Mouse (Mus musculus) stomach, postnatal 0 days (tissue): ENCODE results near the gene Rps6ka3. TPM values are rescaled to one million over a fixed set of nuclear protein-coding genes. Genes with fewer than 3 reads are reported as not detected.
A peak's percentile ranks its signal among the peaks of the same experiment; 100 is the strongest.

ENCODE experiments used
- ATAC-seq: fragments of 200-750 bp; cut with Nextera tagmentation; 2 replicates; pipeline ENCODE4 v1.8.0; 2017; ENCODE audit not compliant: low FRiP score, low TSS enrichment
- DNase-seq: peaks from one replicate; pipeline ENCODE4 v3.0.0-alpha.2; 2016; ENCODE audit warnings: low spot score
- H3K27ac ChIP-seq: fragments of 300-500 bp; sonication (generic); replicated peaks from 2 replicates; pipeline ENCODE4 v1.5.1; 2014; ENCODE audit warnings: mild to moderate bottlenecking, control low read depth
- H3K27me3 ChIP-seq: fragments of 300-500 bp; sonication (generic); 2 replicates; pipeline ENCODE4 v1.6.1; 2014; ENCODE audit warnings: low read length; ENCODE audit not compliant: control insufficient read depth, insufficient read depth
- H3K36me3 ChIP-seq: fragments of 300-500 bp; sonication (generic); 2 replicates; pipeline ENCODE4 v1.6.1; 2014; ENCODE audit warnings: low read length, mixed read lengths; ENCODE audit not compliant: control insufficient read depth, insufficient read depth
- H3K4me1 ChIP-seq: fragments of 300-500 bp; sonication (generic); replicated peaks from 2 replicates; pipeline ENCODE4 v1.6.1; 2014; ENCODE audit warnings: antibody characterized with exemption; ENCODE audit not compliant: control insufficient read depth, insufficient read depth
- H3K4me2 ChIP-seq: fragments of 300-500 bp; sonication (generic); replicated peaks from 2 replicates; pipeline ENCODE4 v1.6.1; 2014; ENCODE audit warnings: low read depth, mild to moderate bottlenecking, control low read depth, moderate library complexity
- H3K4me3 ChIP-seq: fragments of 300-500 bp; sonication (generic); 2 replicates; pipeline ENCODE4 v1.5.1; 2014; ENCODE audit warnings: low read depth, low read length, control low read depth
- H3K9ac ChIP-seq: fragments of 300-500 bp; sonication (generic); 2 replicates; pipeline ENCODE4 v1.6.1; 2014; ENCODE audit warnings: mild to moderate bottlenecking, low read length, control low read depth, mixed read lengths
- H3K9me3 ChIP-seq: fragments of 300-500 bp; sonication (generic); 2 replicates; pipeline ENCODE4 v1.6.1; 2016; ENCODE audit warnings: low read length; ENCODE audit not compliant: control insufficient read depth
- CTCF ChIP-seq: IDR thresholded peaks from 2 replicates; pipeline ENCODE4 v1.5.1; 2016; ENCODE audit warnings: antibody characterized with exemption, low read depth, mild to moderate bottlenecking, moderate library complexity
- EP300 ChIP-seq: optimal IDR thresholded peaks from 2 replicates; pipeline ENCODE3; 2016; ENCODE audit warnings: antibody characterized with exemption
- WGBS: fragments of 180-500 bp; shearing (Covaris S2); extraction: QIAGEN DNeasy Blood & Tissue Kit; methylation state at CpG from one replicate; pipeline ENCODE4 v1.1.7; 2014; 5-methylcytosine and 5-hydroxymethylcytosine counted together
- polyA plus RNA-seq: library from polyadenylated mRNA; unstranded; fragments of >200 nt; fragmentation: Nextera tagmentation; extraction: Ambion mirVana; gene quantifications from 2 replicates; pipeline ENCODE4 v1.2.1, GENCODE M21; 2015

Gene Rps6ka3
- polyA plus RNA-seq, 1 experiment from 2014 or later, result 3.7 TPM

DNA sequence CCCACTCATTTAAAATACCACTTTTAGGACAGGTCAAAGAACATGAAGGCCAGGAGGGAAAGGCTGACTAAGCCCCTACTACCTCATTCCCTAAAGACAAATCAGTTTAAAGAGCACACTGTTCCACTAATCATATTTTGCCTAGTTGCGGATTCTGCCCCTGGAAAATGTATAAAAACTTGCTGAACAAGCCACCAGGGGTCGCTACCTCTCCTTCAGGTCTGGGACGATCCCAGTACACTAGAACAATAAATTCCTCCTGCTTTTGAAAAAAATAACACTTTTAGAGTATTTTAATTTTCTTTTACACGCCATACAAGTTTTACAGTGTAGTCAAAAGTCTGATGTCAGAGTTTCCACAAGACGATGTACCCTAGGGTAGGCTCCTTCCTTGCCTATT, 76.7 kb downstream of the Rps6ka3 start:
- no peak overlapping the region for H3K27ac ChIP-seq
- no peak overlapping the region for H3K9ac ChIP-seq
- H3K9me3 ChIP-seq, result no peaks in the 10 kb centered on the region
- WGBS, result 59% methylated on average over 5 of the region's 5 CpGs
- H3K4me1 ChIP-seq, result no peaks in the 10 kb centered on the region
- ATAC-seq (no peak), DNase-seq (no peak)
- no peak overlapping the region for H3K4me2 ChIP-seq
- TF ChIP-seq EP300, result no peak
- TF ChIP-seq CTCF, result peak; percentile 41
- H3K4me3 ChIP-seq, result no peak overlapping the region
- H3K27me3 ChIP-seq, result no peaks in the 10 kb centered on the region
- H3K36me3 ChIP-seq, result no peaks in the 10 kb centered on the region

DNA sequence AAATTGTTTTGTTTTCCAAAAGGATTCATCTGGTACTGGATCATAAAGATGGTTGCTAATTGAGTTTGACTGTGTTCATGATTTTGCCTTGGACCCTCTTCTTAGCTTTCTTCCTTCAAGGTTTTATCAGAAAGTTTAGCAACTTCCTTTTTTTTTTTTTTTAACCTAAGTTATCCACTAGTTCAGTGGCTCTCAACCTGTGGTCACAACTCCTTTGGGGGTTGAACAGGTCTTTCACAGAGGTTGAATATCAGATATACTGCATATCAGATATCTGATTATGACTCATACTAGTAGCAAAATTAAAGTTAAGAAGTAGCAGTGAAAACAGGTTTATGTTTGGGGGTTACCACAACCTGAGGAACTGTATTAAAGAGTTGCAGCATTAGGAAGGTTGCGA, 85.8 kb downstream of the Rps6ka3 start:
- Histone ChIP-seq H3K4me3 (no peak overlapping the region), H3K4me1 (no peaks in the 10 kb centered on the region)
- 88% methylated on average over 1 of the region's 1 CpGs for WGBS

DNA sequence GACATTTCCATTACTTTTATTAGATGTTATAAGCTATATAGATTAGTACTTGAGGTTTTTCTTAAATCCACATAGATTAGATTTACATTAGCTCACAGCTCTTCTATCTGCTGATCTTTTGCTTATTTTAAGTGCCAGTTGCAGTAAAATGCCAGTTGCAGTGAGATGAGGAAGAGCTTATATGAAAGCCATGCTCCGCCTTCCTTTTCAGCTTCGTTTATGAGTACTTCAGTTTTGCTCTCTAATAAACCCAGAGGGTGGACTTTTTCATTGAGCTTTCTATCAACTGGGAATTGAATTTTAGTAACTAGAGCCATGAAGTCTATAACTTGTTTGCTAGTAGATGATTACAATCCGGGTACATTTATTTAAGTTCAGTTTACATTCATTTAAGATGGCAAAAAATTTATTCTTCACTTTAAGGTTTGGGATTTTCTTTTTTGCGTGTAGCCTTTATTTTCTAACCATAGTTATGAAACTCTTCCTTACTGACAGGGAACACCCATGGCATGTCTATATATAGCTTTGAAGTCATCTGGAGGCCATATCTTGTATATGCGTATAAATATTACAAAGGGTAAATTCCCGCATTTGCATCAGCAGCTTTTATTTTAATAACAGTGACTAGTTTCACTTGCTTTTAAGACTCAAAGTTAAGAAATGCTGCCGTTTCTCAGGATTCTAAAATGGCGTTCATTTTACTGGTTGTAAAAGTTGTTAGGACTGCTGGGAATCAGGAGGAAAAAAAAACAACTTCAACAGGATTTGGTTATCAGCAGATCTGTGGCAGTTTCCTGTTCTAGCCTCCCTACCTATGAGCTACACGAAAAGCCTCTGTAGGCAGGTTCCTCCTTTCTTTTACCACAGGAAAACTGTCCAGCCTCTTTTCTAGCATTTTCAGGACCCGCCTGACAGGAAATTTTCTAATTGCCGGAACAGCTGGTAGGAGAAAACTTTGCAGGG, 92.5 kb downstream of the Rps6ka3 start:
- TF ChIP-seq CTCF (no peak), EP300 (no peak)
- Histone ChIP-seq H3K9me3 (no peaks in the 10 kb centered on the region), H3K4me2 (no peak overlapping the region), H3K9ac (no peak overlapping the region), H3K36me3 (no peaks in the 10 kb centered on the region), H3K27me3 (no peaks in the 10 kb centered on the region), H3K4me1 (no peaks in the 10 kb centered on the region), H3K4me3 (no peak overlapping the region), H3K27ac (no peak overlapping the region)
- DNase-seq (no peak), ATAC-seq (no peak)
- WGBS, result 70% methylated on average over 11 of the region's 11 CpGs

More for the DNA sequence above, 85.8 kb downstream of the Rps6ka3 start:
- TF ChIP-seq CTCF, result no peak
- no peak for TF ChIP-seq EP300
- Histone ChIP-seq H3K9ac (no peak overlapping the region), H3K4me2 (no peak overlapping the region), H3K9me3 (no peaks in the 10 kb centered on the region), H3K27ac (no peak overlapping the region), H3K27me3 (no peaks in the 10 kb centered on the region), H3K36me3 (no peaks in the 10 kb centered on the region)
- no peak for DNase-seq
- no peak for ATAC-seq

DNA sequence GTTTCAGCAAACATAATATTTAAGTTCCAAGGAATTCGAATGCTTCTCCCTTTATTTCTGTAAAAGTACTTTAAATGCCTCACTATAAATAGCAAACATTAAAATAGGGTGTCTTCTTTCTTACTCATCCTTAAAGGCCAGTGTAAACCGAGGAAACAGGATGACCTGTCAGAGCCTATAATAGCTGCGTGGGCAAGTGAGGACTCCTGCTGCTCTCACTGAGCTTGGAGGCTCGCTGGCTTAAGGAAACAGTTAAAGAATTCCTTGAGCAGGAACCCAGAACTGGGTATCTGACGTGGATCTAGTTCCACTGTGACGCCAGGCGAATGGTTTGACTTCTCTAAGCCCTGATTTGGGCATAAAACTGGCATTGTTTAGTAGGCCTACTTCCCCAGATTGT, 105.2 kb downstream of the Rps6ka3 start:
- WGBS, result 70% methylated on average over 7 of the region's 7 CpGs
- H3K4me3 ChIP-seq, result no peak overlapping the region
- no peak for ATAC-seq
- no peaks in the 10 kb centered on the region for H3K36me3 ChIP-seq
- no peaks in the 10 kb centered on the region for H3K4me1 ChIP-seq
- no peak for DNase-seq
- no peak overlapping the region for H3K9ac ChIP-seq
- no peaks in the 10 kb centered on the region for H3K27me3 ChIP-seq
- no peak overlapping the region for H3K4me2 ChIP-seq
- no peaks in the 10 kb centered on the region for H3K9me3 ChIP-seq
- TF ChIP-seq EP300 (no peak), CTCF (no peak)
- H3K27ac ChIP-seq, result no peak overlapping the region

DNA sequence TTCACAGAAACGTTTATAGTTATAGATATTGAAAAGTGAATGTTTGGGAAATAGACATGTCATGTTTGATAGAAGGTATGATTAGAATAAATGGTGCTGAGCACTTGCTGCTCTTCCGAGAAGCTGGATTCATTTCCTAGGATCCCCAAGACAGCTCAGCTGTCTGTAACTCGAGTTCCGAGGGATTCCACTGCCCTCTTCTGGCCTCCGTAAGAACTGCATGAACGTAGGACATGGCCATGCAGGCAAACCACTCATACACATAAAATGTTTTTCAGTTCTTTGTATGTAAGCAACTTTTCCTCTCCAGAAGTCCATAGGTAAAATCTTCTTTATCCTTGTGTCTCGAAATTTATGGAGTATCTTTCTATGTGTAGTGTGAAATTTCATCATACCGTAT, 111.2 kb downstream of the Rps6ka3 start:
- H3K4me1 ChIP-seq, result no peaks in the 10 kb centered on the region
- H3K4me3 ChIP-seq, result no peak overlapping the region
- peak; percentile 60 for DNase-seq
- TF ChIP-seq CTCF, result peak; percentile 79
- TF ChIP-seq EP300, result no peak
- H3K9me3 ChIP-seq, result no peaks in the 10 kb centered on the region
- no peak overlapping the region for H3K27ac ChIP-seq
- no peak overlapping the region for H3K4me2 ChIP-seq
- 24% methylated on average over 8 of the region's 8 CpGs for WGBS
- no peaks in the 10 kb centered on the region for H3K27me3 ChIP-seq
- H3K9ac ChIP-seq, result no peak overlapping the region
- H3K36me3 ChIP-seq, result no peaks in the 10 kb centered on the region
- ATAC-seq, result no peak

DNA sequence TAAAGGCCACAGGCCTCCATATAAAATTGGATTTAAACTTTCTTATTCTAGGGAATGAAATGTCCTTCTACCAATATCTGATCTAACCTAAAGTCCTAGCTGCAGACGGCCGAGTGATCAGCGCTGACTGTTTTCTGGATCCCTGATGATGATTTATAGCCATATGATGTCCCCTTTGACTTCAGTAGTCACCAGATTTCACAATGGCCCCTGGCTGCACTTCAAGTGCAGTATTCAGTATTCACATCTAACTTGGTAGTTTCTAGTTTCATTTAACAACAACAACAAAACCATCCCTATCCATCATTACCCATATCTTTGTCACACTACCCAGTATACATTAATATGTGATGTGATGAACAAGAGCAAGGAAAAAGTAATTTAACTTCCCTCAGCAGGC, 154.4 kb downstream of the Rps6ka3 start:
- Histone ChIP-seq H3K27ac (no peak overlapping the region), H3K9me3 (no peaks in the 10 kb centered on the region), H3K4me1 (no peaks in the 10 kb centered on the region), H3K4me2 (no peak overlapping the region), H3K9ac (no peak overlapping the region), H3K4me3 (no peak overlapping the region), H3K27me3 (no peaks in the 10 kb centered on the region), H3K36me3 (no peaks in the 10 kb centered on the region)
- TF ChIP-seq EP300, result no peak
- TF ChIP-seq CTCF, result no peak
- WGBS, result 77% methylated on average over 3 of the region's 3 CpGs
- ATAC-seq, result no peak
- DNase-seq, result no peak
